Mouse (Mus musculus) MEL (cell line): ENCODE results near the gene Smap2. TPM values are rescaled to one million over a fixed set of nuclear protein-coding genes. Genes with fewer than 3 reads are reported as not detected.

Experiments
- DNase-seq: peaks from one replicate; pipeline ENCODE4 v3.0.0; 2011; ENCODE audit warnings: low read depth, low spot score
- H3K27ac ChIP-seq: 2 replicates; pipeline ENCODE4 v1.5.1; 2012; ENCODE audit warnings: low read depth, mild to moderate bottlenecking, control low read depth, low read length, moderate library complexity; ENCODE audit not compliant: control insufficient read depth
- H3K27me3 ChIP-seq, 2 experiments: fragments of 150-350 bp in 1 of 2; sonication (generic) in 1 of 2; 2 replicates each; pipeline ENCODE4 v1.6.1; 2012; ENCODE audit warnings: low read length in 2 of 2, mild to moderate bottlenecking in 2 of 2, improper control_type of control experiment in 1 of 2, moderate library complexity in 1 of 2; ENCODE audit not compliant: insufficient read depth in 2 of 2, control insufficient read depth in 1 of 2
- H3K36me3 ChIP-seq, 2 experiments: 2 replicates each; pipeline ENCODE4 v1.6.1; 2012 to 2014; ENCODE audit warnings: low read length in 2 of 2, improper control_type of control experiment in 1 of 2, inconsistent platforms in 1 of 2, mild to moderate bottlenecking in 1 of 2; ENCODE audit not compliant: insufficient read depth in 2 of 2, control insufficient read depth in 1 of 2
- H3K4me1 ChIP-seq, 2 experiments: fragments of 150-350 bp in 1 of 2; sonication (generic) in 1 of 2; 2 replicates each; pipeline ENCODE4 v1.6.1; 2012; ENCODE audit warnings: low read length in 2 of 2, improper control_type of control experiment in 1 of 2, mild to moderate bottlenecking in 1 of 2; ENCODE audit not compliant: insufficient read depth in 2 of 2, control insufficient read depth in 1 of 2
- H3K4me3 ChIP-seq, 2 experiments: fragments of 150-350 bp in 1 of 2; sonication (generic) in 1 of 2; 2 replicates each; pipeline ENCODE4 v1.5.1; 2012; ENCODE audit warnings: low read depth in 2 of 2, low read length in 2 of 2, mild to moderate bottlenecking in 2 of 2, moderate library complexity in 2 of 2, control low read depth in 1 of 2, improper control_type of control experiment in 1 of 2; ENCODE audit not compliant: control insufficient read depth in 1 of 2, insufficient read depth in 1 of 2
- H3K79me2 ChIP-seq: 2 replicates; pipeline ENCODE4 v1.6.1; 2012; ENCODE audit warnings: mild to moderate bottlenecking, low read length, moderate library complexity; ENCODE audit not compliant: control insufficient read depth, poor library complexity, insufficient read depth
- H3K9ac ChIP-seq: 2 replicates; pipeline ENCODE4 v1.6.1; 2012; ENCODE audit warnings: low read depth, mild to moderate bottlenecking, control low read depth, low read length, moderate library complexity; ENCODE audit not compliant: control insufficient read depth, poor library complexity, severe bottlenecking
- H3K9me3 ChIP-seq: fragments of 150-350 bp; sonication (generic); replicated peaks from 2 replicates; pipeline ENCODE4 v1.6.1; 2012; ENCODE audit warnings: mild to moderate bottlenecking, low read length, improper control_type of control experiment, moderate library complexity; ENCODE audit not compliant: insufficient read depth
- BHLHE40 ChIP-seq: IDR thresholded peaks from 2 replicates; pipeline ENCODE4 v1.6.1; 2012; ENCODE audit warnings: low read depth, mild to moderate bottlenecking, inconsistent platforms, low read length, improper control_type of control experiment, borderline replicate concordance
- CTCF ChIP-seq, 3 experiments: IDR thresholded peaks in 2 of 3; conservative IDR thresholded peaks in 1 of 3; 2 replicates each; pipeline ENCODE4 v1.5.1; 2011 to 2012; ENCODE audit warnings: low read length in 3 of 3, low read depth in 2 of 3, mild to moderate bottlenecking in 2 of 3, improper control_type of control experiment in 1 of 3, inconsistent platforms in 1 of 3, mixed read lengths in 1 of 3, moderate library complexity in 1 of 3; ENCODE audit not compliant: control insufficient read depth in 1 of 3, insufficient read depth in 1 of 3, poor library complexity in 1 of 3, severe bottlenecking in 1 of 3
- E2F4 ChIP-seq: IDR thresholded peaks from 2 replicates; pipeline ENCODE4 v1.6.1; 2011; ENCODE audit warnings: low read depth, low read length, improper control_type of control experiment, borderline replicate concordance
- ELF1 ChIP-seq: IDR thresholded peaks from 2 replicates; pipeline ENCODE4 v1.6.1; 2014; ENCODE audit warnings: low read depth, mild to moderate bottlenecking, inconsistent platforms, low read length, improper control_type of control experiment, moderate library complexity
- EP300 ChIP-seq, 2 experiments: IDR thresholded peaks; 2 replicates each; pipeline ENCODE4 v1.6.1; 2011; ENCODE audit warnings: improper control_type of control experiment in 2 of 2, low read length in 2 of 2, low read depth in 1 of 2, mild to moderate bottlenecking in 1 of 2
- ETS1 ChIP-seq: IDR thresholded peaks from 2 replicates; pipeline ENCODE4 v1.6.1; 2012; ENCODE audit warnings: low read depth, mild to moderate bottlenecking, inconsistent platforms, low read length, improper control_type of control experiment, moderate library complexity
- GABPA ChIP-seq: IDR thresholded peaks from 2 replicates; pipeline ENCODE4 v1.6.1; 2012; ENCODE audit warnings: low read depth, mild to moderate bottlenecking, inconsistent platforms, low read length, improper control_type of control experiment, moderate library complexity
- JUND ChIP-seq: IDR thresholded peaks from 2 replicates; pipeline ENCODE4 v1.6.1; 2011; ENCODE audit warnings: low read depth, mild to moderate bottlenecking, improper control_type of control experiment, low read length
- MAFK ChIP-seq: IDR thresholded peaks from 2 replicates; pipeline ENCODE4 v1.6.1; 2011; ENCODE audit warnings: low read depth, mild to moderate bottlenecking, low read length, improper control_type of control experiment, borderline replicate concordance
- MAX ChIP-seq: IDR thresholded peaks from 2 replicates; pipeline ENCODE4 v1.6.1; 2011; ENCODE audit warnings: low read length, improper control_type of control experiment
- MYB ChIP-seq: IDR thresholded peaks from 2 replicates; pipeline ENCODE4 v1.6.1; 2011; ENCODE audit warnings: mild to moderate bottlenecking, low read depth, low read length, improper control_type of control experiment
- MYC ChIP-seq: IDR thresholded peaks from 2 replicates; pipeline ENCODE4 v1.6.1; 2011; ENCODE audit warnings: low read depth, mild to moderate bottlenecking, low read length, improper control_type of control experiment, moderate library complexity
- NELFE ChIP-seq: IDR thresholded peaks from 2 replicates; pipeline ENCODE4 v1.6.1; 2011; ENCODE audit warnings: low read depth, low read length, improper control_type of control experiment
- NRF1 ChIP-seq: IDR thresholded peaks from 2 replicates; pipeline ENCODE4 v1.6.1; 2014; ENCODE audit warnings: low read depth, mild to moderate bottlenecking, inconsistent platforms, low read length, improper control_type of control experiment, moderate library complexity; ENCODE audit not compliant: poor library complexity, insufficient read depth, severe bottlenecking
- POLR2A ChIP-seq, 2 experiments: IDR thresholded peaks; 2 replicates each; pipeline ENCODE4 v1.6.1; 2011 to 2012; ENCODE audit warnings: low read length in 2 of 2, mild to moderate bottlenecking in 2 of 2, control low read depth in 1 of 2, improper control_type of control experiment in 1 of 2, low read depth in 1 of 2, moderate library complexity in 1 of 2; ENCODE audit not compliant: control insufficient read depth in 1 of 2, insufficient read depth in 1 of 2, poor library complexity in 1 of 2
- POLR2AphosphoS2 ChIP-seq: IDR thresholded peaks from 2 replicates; pipeline ENCODE4 v1.6.1; 2011; ENCODE audit warnings: low read length, improper control_type of control experiment
- SIN3A ChIP-seq: IDR thresholded peaks from 2 replicates; pipeline ENCODE4 v1.6.1; 2012; ENCODE audit warnings: low read length, improper control_type of control experiment, inconsistent platforms
- SMC3 ChIP-seq: IDR thresholded peaks from 2 replicates; pipeline ENCODE4 v1.6.1; 2011; ENCODE audit warnings: low read depth, low read length, improper control_type of control experiment
- TBP ChIP-seq: IDR thresholded peaks from 2 replicates; pipeline ENCODE4 v1.8.0; 2011; ENCODE audit warnings: low read depth, low read length, improper control_type of control experiment
- TCF12 ChIP-seq: IDR thresholded peaks from 2 replicates; pipeline ENCODE4 v1.6.1; 2014; ENCODE audit warnings: low read depth, mild to moderate bottlenecking, inconsistent platforms, low read length, improper control_type of control experiment, moderate library complexity
- UBTF ChIP-seq: IDR thresholded peaks from 2 replicates; pipeline ENCODE4 v1.6.1; 2012; ENCODE audit warnings: low read depth, mild to moderate bottlenecking, inconsistent platforms, low read length, improper control_type of control experiment, moderate library complexity, borderline replicate concordance; ENCODE audit not compliant: insufficient read depth
- USF1 ChIP-seq: IDR thresholded peaks from 2 replicates; pipeline ENCODE4 v1.6.1; 2014; ENCODE audit warnings: low read depth, mild to moderate bottlenecking, inconsistent platforms, low read length, improper control_type of control experiment, moderate library complexity
- ZC3H11A ChIP-seq: IDR thresholded peaks from 2 replicates; pipeline ENCODE4 v1.6.1; 2012; ENCODE audit warnings: low read depth, mild to moderate bottlenecking, inconsistent platforms, low read length, improper control_type of control experiment
- ZKSCAN1 ChIP-seq: IDR thresholded peaks from 2 replicates; pipeline ENCODE4 v1.6.1; 2012; ENCODE audit warnings: low read depth, mild to moderate bottlenecking, inconsistent platforms, low read length, improper control_type of control experiment, moderate library complexity
- ZNF384 ChIP-seq: IDR thresholded peaks from 2 replicates; pipeline ENCODE4 v1.6.1; 2012; ENCODE audit warnings: low read depth, mild to moderate bottlenecking, inconsistent platforms, low read length, improper control_type of control experiment
- polyA plus RNA-seq, 2 experiments: library from polyadenylated mRNA; stranded (reverse) in 1 of 2; unstranded in 1 of 2; fragments of >175 nt in 1 of 2; fragments of >200 nt in 1 of 2; gene quantifications; 2 replicates each; pipeline versions ENCODE4 v1.2.1 to v1.2.4; 2012; ENCODE audit warnings: low replicate concordance in 2 of 2, low read depth in 1 of 2; ENCODE audit not compliant: insufficient read length in 2 of 2, insufficient read depth in 1 of 2, missing spikeins in 1 of 2
- total RNA-seq: library from RNA; depleted of rRNA; stranded (reverse); fragments of 300-350 nt; gene quantifications from 2 replicates; pipeline ENCODE4 v1.2.3, GENCODE M21; 2012

Smap2 gene
- total and polyA plus RNA-seq, 3 experiments = 36.5 to 118 (median 83.5) TPM

GRCm38 (mm10) chr4:121003611-121004091 is 13.4 kb downstream of the Smap2 start:
- Histone ChIP-seq H3K27ac (no peak overlapping the region), H3K4me3 (no peak overlapping the region), H3K9me3 (no peaks in the 10 kb centered on the region), H3K9ac (no peak overlapping the region), H3K27me3 (no peaks in the 10 kb centered on the region), H3K79me2 (peaks cover 70% of the 10 kb centered on the region), H3K36me3 (peaks cover 3 to 45% of the 10 kb centered on the region in 2 experiments; a peak in 3 of 4 replicates), H3K4me1 (peaks cover 26 to 43% of the 10 kb centered on the region in 2 experiments)
- TF ChIP-seq MYB = no peak
- DNase-seq = no peak

DNA sequence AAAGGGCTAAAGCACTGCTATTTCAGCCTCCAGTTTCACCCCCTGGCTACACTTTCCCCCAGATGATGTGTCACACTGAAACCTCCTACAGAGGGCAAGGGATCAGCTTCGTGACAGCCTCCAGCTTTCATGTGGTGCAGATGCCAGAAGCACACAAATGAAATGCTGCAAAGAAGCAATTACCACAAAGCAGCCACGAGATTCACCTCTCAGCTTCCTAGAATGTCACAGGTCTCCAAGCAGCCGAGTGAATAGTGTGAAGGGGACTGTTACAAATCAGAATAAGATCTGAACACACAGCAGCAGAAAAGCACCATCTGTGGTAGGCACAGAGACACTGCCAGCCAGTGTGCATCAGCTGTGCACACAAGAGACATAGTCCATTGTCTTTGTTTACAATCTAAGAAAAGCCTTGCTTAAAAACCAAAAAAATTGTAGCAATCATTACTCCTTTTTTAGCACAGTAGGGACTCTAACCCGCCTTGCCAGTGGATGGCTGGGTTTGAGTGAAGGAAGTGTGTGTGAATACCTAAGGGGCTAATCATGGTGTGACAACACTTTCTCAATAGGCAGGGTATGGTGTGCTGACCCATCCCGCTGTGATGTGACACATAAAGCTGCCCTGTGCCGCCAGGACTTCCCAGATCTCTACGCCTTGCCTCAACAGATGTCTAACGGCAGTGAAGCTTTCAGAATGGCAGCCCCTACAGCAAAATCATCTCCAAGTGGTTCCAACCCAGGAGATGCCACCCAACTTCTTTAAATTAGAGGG is 14.5 kb downstream of the Smap2 start:
- DNase-seq = no peak
- TF ChIP-seq POLR2A (IDR thresholded peaks at IDR 0.05; ENCODE audit: control insufficient read depth in 1 of 2, insufficient read depth in 1 of 2, low read depth in 1 of 2, low read length in 2 of 2, poor library complexity in 1 of 2) = no peak
- no peak for TF ChIP-seq ZKSCAN1
- no peak for TF ChIP-seq TCF12
- no peak for TF ChIP-seq EP300 (IDR thresholded peaks at IDR 0.05; ENCODE audit: low read depth in 1 of 2, low read length in 2 of 2)
- TF ChIP-seq ZNF384 = no peak
- no peak for TF ChIP-seq CTCF (IDR thresholded peaks at IDR 0.05 in 2 of 3, conservative IDR thresholded peaks at IDR 0.05 in 1 of 3; ENCODE audit: control insufficient read depth in 1 of 3, insufficient read depth in 1 of 3, low read depth in 2 of 3, low read length in 3 of 3, poor library complexity in 1 of 3, severe bottlenecking in 1 of 3)
- no peak for TF ChIP-seq USF1
- no peak for TF ChIP-seq ELF1
- no peak for TF ChIP-seq E2F4
- TF ChIP-seq ETS1 = no peak
- no peak for TF ChIP-seq SIN3A
- TF ChIP-seq SMC3 = no peak
- TF ChIP-seq GABPA = no peak
- Histone ChIP-seq H3K27me3 (no peaks in the 10 kb centered on the region), H3K9me3 (no peaks in the 10 kb centered on the region), H3K79me2 (peaks cover 68% of the 10 kb centered on the region), H3K4me1 (peaks cover 18 to 34% of the 10 kb centered on the region in 2 experiments), H3K9ac (no peak overlapping the region), H3K27ac (no peak overlapping the region), H3K4me3 (no peak overlapping the region), H3K36me3 (peaks cover 5 to 37% of the 10 kb centered on the region in 2 experiments)

- H3K27ac ChIP-seq = no peak overlapping the region
- no peaks in the 10 kb centered on the region for H3K27me3 ChIP-seq
- no peak overlapping the region for H3K4me3 ChIP-seq
- no peaks in the 10 kb centered on the region for H3K9me3 ChIP-seq
- H3K79me2 ChIP-seq = peaks cover 68% of the 10 kb centered on the region
- peaks cover 10 to 24% of the 10 kb centered on the region in 2 experiments for H3K4me1 ChIP-seq
- no peak overlapping the region for H3K9ac ChIP-seq
- peaks cover 5 to 28% of the 10 kb centered on the region in 2 experiments for H3K36me3 ChIP-seq
- peak; percentile 35 for DNase-seq
- TF ChIP-seq BHLHE40 (no peak), ETS1 (no peak), GABPA (no peak), POLR2AphosphoS2 (no peak), TCF12 (no peak), MAX (no peak), USF1 (no peak), TBP (no peak), MYC (no peak), NRF1 (no peak), JUND (no peak), E2F4 (no peak), UBTF (no peak), MAFK (no peak), NELFE (no peak), ZC3H11A (no peak)
These were observed 15.4 kb downstream of the Smap2 start for GRCm38 (mm10) chr4:121001659-121002058.
